Mouse (Mus musculus): ENCODE measurements around the gene Atxn7l3b. TPM values are rescaled to one million over a fixed set of nuclear protein-coding genes. Genes with fewer than 3 reads are reported as not detected.
"Not testable (repeated sequence)": the region's sequence is repeated elsewhere in the genome, so short reads cannot be mapped to it uniquely, and the experiment has no call there.

Atxn7l3b gene
- 128 and 181 TPM in 2 replicates for polyA plus RNA-seq (2015; fragmentation: Nextera tagmentation; extraction: Ambion mirVana)

DNA sequence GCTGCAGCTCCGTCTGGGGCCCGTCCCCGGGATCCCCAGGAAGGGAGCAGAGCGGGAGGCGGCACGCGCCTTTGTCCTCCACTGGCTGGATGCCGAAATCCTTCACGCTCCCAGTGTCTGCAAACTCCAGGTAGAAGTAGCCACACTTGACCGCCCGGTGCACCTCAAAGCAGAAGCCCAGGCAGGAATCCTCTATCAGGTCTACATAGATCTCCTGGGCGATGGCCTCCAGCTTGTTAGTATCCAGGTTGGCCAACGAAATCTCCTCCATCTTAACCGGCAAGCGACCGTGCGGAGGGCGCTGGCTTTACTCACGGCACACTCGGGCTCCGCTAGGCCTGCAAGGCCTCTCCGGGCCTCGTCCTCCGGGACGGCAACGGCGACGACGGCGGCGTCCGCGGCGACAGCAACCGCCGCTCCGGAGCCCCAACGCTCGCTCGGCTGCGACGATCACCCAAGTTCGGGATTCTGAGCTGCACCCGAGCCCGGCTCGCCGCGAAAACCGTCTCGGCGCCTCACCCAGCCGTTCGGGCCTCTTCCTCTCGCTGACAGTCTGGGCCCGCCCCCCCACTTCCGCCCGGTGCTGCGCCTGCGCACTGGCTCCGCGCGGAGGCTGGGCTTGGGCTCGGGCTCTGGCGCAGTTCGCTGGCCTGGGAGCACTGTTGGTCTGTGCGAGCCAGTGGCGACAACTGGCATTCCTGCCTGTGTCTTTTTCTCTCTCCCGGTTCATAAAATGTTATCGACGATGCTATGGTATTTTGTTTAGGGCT lies at the start of gene Atxn7l3b:
Gene Atxn7l3b (minus strand): TSS at position 550 of the 770 bp plus-strand sequence.
- Histone ChIP-seq H3K27ac (ENCODE audit: low read length) (peak within 1 kb of the TSS; percentile 95), H3K36me3 (ENCODE audit: control insufficient read depth, insufficient read depth, low read length) (peaks cover 23% of the 10 kb centered on the region), H3K4me2 (ENCODE audit: low read depth, low read length) (peak within 1 kb of the TSS; percentile 81), H3K9ac (ENCODE audit: low read length) (peak within 1 kb of the TSS; percentile 94), H3K4me3 (ENCODE audit: low read length) (peak within 1 kb of the TSS; percentile 91), H3K9me3 (ENCODE audit: control insufficient read depth, low read length) (no peaks in the 10 kb centered on the region), H3K4me1 (replicated peaks; ENCODE audit: control insufficient read depth, insufficient read depth, low read length) (peaks cover 24% of the 10 kb centered on the region), H3K27me3 (ENCODE audit: control insufficient read depth, insufficient read depth, low read depth, low read length) (no peaks in the 10 kb centered on the region)
- WGBS, result 1% methylated on average over 69 of the region's 70 CpGs
- ATAC-seq (ENCODE audit: low read depth), result peak; percentile 100

DNA sequence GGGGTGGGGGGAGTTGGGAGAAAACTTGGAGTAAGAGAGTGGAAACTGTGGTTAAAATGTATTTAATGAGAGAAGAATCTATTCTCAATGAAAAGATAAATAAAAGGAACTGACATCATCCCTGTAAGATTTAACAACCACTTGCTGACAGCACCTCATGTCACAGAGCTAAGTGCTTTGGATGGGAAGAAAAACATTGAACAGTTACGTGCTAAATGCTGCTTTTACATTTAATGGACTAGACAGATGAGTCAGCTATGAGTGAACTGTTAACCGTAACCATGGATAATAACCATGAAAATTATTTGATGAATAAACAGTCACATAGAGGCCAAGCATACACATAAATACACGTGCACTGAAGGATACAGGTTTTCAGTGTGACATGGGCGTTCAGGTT lies 48.8 kb upstream of the Atxn7l3b start:
- no peak overlapping the region for H3K27ac ChIP-seq (ENCODE audit: low read length)
- H3K9ac ChIP-seq (ENCODE audit: low read length), result no peak overlapping the region
- WGBS, result 74% methylated on average over 4 of the region's 4 CpGs
- no peak overlapping the region for H3K4me2 ChIP-seq (ENCODE audit: low read depth, low read length)
- H3K4me1 ChIP-seq (replicated peaks; ENCODE audit: control insufficient read depth, insufficient read depth, low read length), result no peaks in the 10 kb centered on the region
- no peaks in the 10 kb centered on the region for H3K36me3 ChIP-seq (ENCODE audit: control insufficient read depth, insufficient read depth, low read length)
- H3K4me3 ChIP-seq (ENCODE audit: low read length), result no peak overlapping the region
- ATAC-seq (ENCODE audit: low read depth), result no peak
- H3K27me3 ChIP-seq (ENCODE audit: control insufficient read depth, insufficient read depth, low read depth, low read length), result no peaks in the 10 kb centered on the region
- no peaks in the 10 kb centered on the region for H3K9me3 ChIP-seq (ENCODE audit: control insufficient read depth, low read length)

DNA sequence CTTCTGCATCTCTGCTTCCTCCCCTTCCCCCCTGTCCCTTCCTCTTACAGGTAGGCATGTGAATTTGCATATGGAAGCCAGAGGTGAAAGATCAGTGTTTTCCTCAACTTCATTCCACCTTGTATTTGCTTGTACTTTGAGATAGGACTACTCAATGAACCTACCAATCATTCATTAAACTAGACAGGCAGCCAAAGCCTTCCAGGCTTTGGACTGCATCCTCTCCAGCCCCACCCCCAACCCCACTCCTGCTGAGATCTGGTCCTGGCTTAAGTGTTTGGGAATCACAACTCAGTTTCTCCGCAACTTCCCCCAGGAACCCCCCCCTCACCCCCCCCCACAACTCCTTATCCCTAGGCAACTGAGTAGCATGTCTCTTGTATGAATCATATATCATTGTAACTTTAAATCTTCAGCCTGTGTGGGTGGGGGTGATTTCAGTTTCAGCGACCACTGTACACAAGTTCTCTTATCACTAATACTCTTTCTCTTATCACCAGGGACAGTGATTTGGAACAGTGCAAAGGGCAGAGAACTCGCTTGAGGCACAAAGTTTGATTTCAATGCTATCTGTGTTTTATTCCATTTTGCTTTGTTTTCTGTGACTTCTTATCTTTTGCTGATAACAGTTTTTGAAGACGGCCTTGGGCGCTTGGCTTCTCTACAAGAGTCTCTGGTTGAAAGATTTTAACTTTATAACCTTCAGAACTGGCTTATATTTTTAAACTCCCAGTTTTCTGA lies 44.7 kb upstream of the Atxn7l3b start:
- H3K4me3 ChIP-seq (ENCODE audit: low read length), result no peak overlapping the region
- H3K9ac ChIP-seq (ENCODE audit: low read length), result no peak overlapping the region
- H3K36me3 ChIP-seq (ENCODE audit: control insufficient read depth, insufficient read depth, low read length), result no peaks in the 10 kb centered on the region
- 10% methylated on average over 5 of the region's 5 CpGs for WGBS
- no peak overlapping the region for H3K4me2 ChIP-seq (ENCODE audit: low read depth, low read length)
- no peaks in the 10 kb centered on the region for H3K9me3 ChIP-seq (ENCODE audit: control insufficient read depth, low read length)
- no peak overlapping the region for H3K27ac ChIP-seq (ENCODE audit: low read length)
- H3K27me3 ChIP-seq (ENCODE audit: control insufficient read depth, insufficient read depth, low read depth, low read length), result no peaks in the 10 kb centered on the region
- no peak for ATAC-seq (ENCODE audit: low read depth)
- no peaks in the 10 kb centered on the region for H3K4me1 ChIP-seq (replicated peaks; ENCODE audit: control insufficient read depth, insufficient read depth, low read length)

DNA sequence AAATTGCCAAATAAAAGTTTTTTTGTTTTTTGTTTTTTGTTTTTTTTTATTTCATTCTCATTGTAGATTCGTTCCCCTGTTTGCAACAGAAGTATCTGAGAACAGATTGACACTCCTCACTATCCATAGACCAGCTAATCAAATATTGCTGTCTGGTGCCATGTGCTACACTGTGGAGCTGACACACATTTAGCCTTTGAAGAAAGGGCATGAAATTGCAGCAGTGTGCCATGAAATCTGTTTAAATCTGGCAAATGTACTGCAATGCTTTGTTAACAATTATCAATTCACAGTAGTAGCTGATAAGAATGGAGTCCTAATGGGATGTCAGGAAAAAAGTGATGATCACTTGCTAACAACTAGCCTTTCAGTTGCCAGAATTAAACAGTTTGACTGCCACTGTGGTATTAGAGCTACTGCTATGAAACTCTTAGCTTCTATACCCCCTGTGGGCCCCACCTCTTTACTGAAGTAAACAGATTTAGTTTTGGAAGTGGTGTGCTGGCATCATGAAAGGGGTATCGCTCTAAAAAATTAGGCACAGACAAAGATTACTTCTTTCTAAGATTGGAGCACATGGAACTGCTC lies 41.3 kb upstream of the Atxn7l3b start:
- H3K4me1 ChIP-seq (replicated peaks; ENCODE audit: control insufficient read depth, insufficient read depth, low read length), result no peaks in the 10 kb centered on the region
- no peak overlapping the region for H3K9ac ChIP-seq (ENCODE audit: low read length)
- WGBS, result 65% methylated on average over 2 of the region's 2 CpGs
- no peaks in the 10 kb centered on the region for H3K27me3 ChIP-seq (ENCODE audit: control insufficient read depth, insufficient read depth, low read depth, low read length)
- H3K36me3 ChIP-seq (ENCODE audit: control insufficient read depth, insufficient read depth, low read length), result no peaks in the 10 kb centered on the region
- H3K4me3 ChIP-seq (ENCODE audit: low read length), result no peak overlapping the region
- no peak overlapping the region for H3K4me2 ChIP-seq (ENCODE audit: low read depth, low read length)
- no peaks in the 10 kb centered on the region for H3K9me3 ChIP-seq (ENCODE audit: control insufficient read depth, low read length)
- no peak for ATAC-seq (ENCODE audit: low read depth)
- no peak overlapping the region for H3K27ac ChIP-seq (ENCODE audit: low read length)

DNA sequence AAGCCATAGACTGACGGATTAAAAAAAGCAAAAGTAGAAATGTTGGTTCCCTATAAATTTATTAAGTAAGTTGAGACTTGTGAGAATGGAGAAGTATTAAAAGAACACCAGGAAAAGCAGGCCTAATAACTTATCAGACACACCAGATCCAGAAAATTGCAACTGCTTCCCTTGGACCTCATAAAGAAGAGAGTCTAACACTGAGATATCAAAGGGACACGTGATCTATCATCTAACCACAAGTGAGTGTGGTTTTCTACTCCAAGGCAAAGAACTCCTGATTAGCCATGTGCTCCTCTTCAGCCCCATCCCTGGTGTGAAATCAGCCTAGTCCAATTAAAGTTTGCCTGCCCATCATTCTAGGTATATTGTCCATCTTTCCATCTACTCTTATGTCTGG lies 38.8 kb upstream of the Atxn7l3b start:
- ATAC-seq (ENCODE audit: low read depth), result no peak
- H3K9me3 ChIP-seq (ENCODE audit: control insufficient read depth, low read length), result no peaks in the 10 kb centered on the region
- no peak overlapping the region for H3K4me3 ChIP-seq (ENCODE audit: low read length)
- no peaks in the 10 kb centered on the region for H3K27me3 ChIP-seq (ENCODE audit: control insufficient read depth, insufficient read depth, low read depth, low read length)
- no peak overlapping the region for H3K9ac ChIP-seq (ENCODE audit: low read length)
- no peaks in the 10 kb centered on the region for H3K36me3 ChIP-seq (ENCODE audit: control insufficient read depth, insufficient read depth, low read length)
- no peak overlapping the region for H3K4me2 ChIP-seq (ENCODE audit: low read depth, low read length)
- 68% methylated on average over 2 of the region's 2 CpGs for WGBS
- no peaks in the 10 kb centered on the region for H3K4me1 ChIP-seq (replicated peaks; ENCODE audit: control insufficient read depth, insufficient read depth, low read length)
- no peak overlapping the region for H3K27ac ChIP-seq (ENCODE audit: low read length)

DNA sequence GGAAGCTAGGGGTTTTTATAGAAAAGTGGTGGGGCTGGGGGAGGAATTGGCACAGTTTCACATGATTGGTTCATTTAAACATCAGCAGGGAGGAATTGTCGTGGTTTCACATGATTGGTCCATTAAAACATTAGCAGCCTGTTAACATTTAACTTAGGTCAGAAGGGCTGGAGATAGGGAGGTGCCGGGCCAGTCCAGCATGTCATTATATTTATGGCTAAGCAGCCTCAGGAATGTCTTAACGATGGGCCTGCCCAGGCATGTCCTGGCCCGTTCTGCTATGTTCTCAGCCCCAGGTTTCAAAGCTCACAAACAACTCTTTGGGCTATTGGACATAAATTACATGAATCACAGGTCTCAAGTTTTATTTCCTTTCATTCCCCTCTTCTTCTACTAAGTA lies 33.4 kb upstream of the Atxn7l3b start:
- not testable (repeated sequence) for H3K4me3 ChIP-seq (ENCODE audit: low read length); H3K27ac ChIP-seq (ENCODE audit: low read length); ATAC-seq (ENCODE audit: low read depth)

DNA sequence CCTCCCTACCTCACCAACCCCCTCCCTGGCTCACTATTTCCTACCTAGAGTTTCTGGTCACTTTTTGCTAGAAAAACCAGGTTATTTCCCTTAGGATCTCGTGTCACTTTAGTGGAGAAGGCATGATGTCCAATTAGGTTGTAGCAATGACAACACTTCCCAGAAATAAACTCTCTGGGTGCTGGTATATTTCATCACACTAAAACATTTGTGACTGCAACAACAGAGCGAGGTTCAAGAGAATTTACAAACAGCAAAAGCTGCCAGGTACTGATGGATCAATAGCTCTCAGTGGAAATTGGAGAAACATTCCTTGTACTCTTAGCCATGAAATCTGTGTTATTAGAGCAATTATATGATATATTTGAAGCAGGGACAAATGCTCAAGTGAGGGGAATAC lies 25.3 kb upstream of the Atxn7l3b start:
- no peaks in the 10 kb centered on the region for H3K27me3 ChIP-seq (ENCODE audit: control insufficient read depth, insufficient read depth, low read depth, low read length)
- H3K9me3 ChIP-seq (ENCODE audit: control insufficient read depth, low read length), result no peaks in the 10 kb centered on the region
- no peak overlapping the region for H3K9ac ChIP-seq (ENCODE audit: low read length)
- H3K4me1 ChIP-seq (replicated peaks; ENCODE audit: control insufficient read depth, insufficient read depth, low read length), result no peaks in the 10 kb centered on the region
- no peak for ATAC-seq (ENCODE audit: low read depth)
- H3K27ac ChIP-seq (ENCODE audit: low read length), result no peak overlapping the region
- no peak overlapping the region for H3K4me3 ChIP-seq (ENCODE audit: low read length)
- no peaks in the 10 kb centered on the region for H3K36me3 ChIP-seq (ENCODE audit: control insufficient read depth, insufficient read depth, low read length)
- no peak overlapping the region for H3K4me2 ChIP-seq (ENCODE audit: low read depth, low read length)
- 49% methylated on average over 2 of the region's 2 CpGs for WGBS

More for the DNA sequence above, 33.4 kb upstream of the Atxn7l3b start:
- H3K9me3 ChIP-seq (ENCODE audit: control insufficient read depth, low read length); H3K9ac ChIP-seq (ENCODE audit: low read length); H3K4me1 ChIP-seq (replicated peaks; ENCODE audit: control insufficient read depth, insufficient read depth, low read length); H3K4me2 ChIP-seq (ENCODE audit: low read depth, low read length); H3K27me3 ChIP-seq (ENCODE audit: control insufficient read depth, insufficient read depth, low read depth, low read length); H3K36me3 ChIP-seq (ENCODE audit: control insufficient read depth, insufficient read depth, low read length): not testable (repeated sequence)
- 25% methylated on average over 4 of the region's 4 CpGs for WGBS

DNA sequence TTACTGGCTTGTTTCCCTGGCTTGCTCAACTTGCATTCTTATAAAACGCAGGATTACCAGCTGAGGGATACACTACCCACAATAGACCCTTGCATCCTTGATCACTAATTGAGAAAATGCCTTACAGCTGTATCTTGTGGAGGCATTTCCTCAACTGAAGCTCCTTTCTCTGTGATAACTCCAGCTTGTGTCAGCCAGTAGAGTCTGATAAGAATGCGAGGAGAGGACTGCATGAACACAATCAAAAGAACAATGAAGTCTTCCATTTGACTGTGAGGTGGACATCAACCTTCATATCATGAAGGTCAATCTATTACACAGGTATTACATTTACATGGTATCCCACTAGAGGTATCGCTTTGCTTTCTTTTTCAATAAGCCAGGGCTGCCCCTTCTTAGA lies 19.7 kb upstream of the Atxn7l3b start:
- Histone ChIP-seq H3K9ac (ENCODE audit: low read length) (no peak overlapping the region), H3K27me3 (ENCODE audit: control insufficient read depth, insufficient read depth, low read depth, low read length) (no peaks in the 10 kb centered on the region), H3K36me3 (ENCODE audit: control insufficient read depth, insufficient read depth, low read length) (no peaks in the 10 kb centered on the region), H3K4me1 (replicated peaks; ENCODE audit: control insufficient read depth, insufficient read depth, low read length) (no peaks in the 10 kb centered on the region), H3K4me2 (ENCODE audit: low read depth, low read length) (no peak overlapping the region), H3K4me3 (ENCODE audit: low read length) (no peak overlapping the region), H3K9me3 (ENCODE audit: control insufficient read depth, low read length) (no peaks in the 10 kb centered on the region), H3K27ac (ENCODE audit: low read length) (no peak overlapping the region)
- no peak for ATAC-seq (ENCODE audit: low read depth)
- 76% methylated on average over 3 of the region's 3 CpGs for WGBS

DNA sequence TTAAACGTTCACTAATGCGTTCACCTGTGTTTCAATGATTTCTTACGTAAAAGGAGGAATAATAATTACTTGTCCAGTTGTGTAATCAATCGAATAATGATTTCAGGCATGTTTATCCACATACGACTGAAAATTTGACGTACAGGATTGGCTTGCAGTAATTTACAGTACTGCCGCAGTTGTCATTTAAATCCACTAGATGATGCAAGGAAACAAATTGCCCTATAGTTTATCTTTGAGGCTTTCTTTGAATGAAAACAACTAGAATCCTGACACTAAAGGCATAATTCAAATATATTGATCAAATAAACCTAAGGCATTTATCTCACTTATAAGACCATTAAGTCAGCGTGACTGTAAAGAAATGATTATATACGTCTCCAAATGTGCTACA lies 418 bp upstream of the Atxn7l3b start:
- H3K4me2 ChIP-seq (ENCODE audit: low read depth, low read length), result peak overlapping the region; percentile 81
- 32% methylated on average over 9 of the region's 9 CpGs for WGBS
- ATAC-seq (ENCODE audit: low read depth), result no peak

More for the DNA sequence above, 418 bp upstream of the Atxn7l3b start:
- Histone ChIP-seq H3K4me3 (ENCODE audit: low read length) (peak overlapping the region; percentile 91), H3K27ac (ENCODE audit: low read length) (peak overlapping the region; percentile 95), H3K9ac (ENCODE audit: low read length) (peak overlapping the region; percentile 94), H3K9me3 (ENCODE audit: control insufficient read depth, low read length) (no peaks in the 10 kb centered on the region), H3K36me3 (ENCODE audit: control insufficient read depth, insufficient read depth, low read length) (peaks cover 23% of the 10 kb centered on the region), H3K27me3 (ENCODE audit: control insufficient read depth, insufficient read depth, low read depth, low read length) (no peaks in the 10 kb centered on the region), H3K4me1 (replicated peaks; ENCODE audit: control insufficient read depth, insufficient read depth, low read length) (peaks cover 24% of the 10 kb centered on the region)

Measured in lung, embryonic 16.5 days (tissue).